Mouse (Mus musculus) lung, embryonic 14.5 days (tissue): ENCODE data around the gene Hes2. TPM values are rescaled to one million over a fixed set of nuclear protein-coding genes. Genes with fewer than 3 reads are reported as not detected.

Experiments used
- ATAC-seq: fragments of 200-750 bp; cut with Nextera tagmentation; 2 replicates; pipeline ENCODE4 v1.8.0; 2017; ENCODE audit warnings: mild to moderate bottlenecking, moderate TSS enrichment, moderate library complexity; ENCODE audit not compliant: insufficient read depth
- DNase-seq: peaks from one replicate; pipeline ENCODE4 v3.0.0-alpha.2; 2015
- H3K27ac ChIP-seq: fragments of 300-500 bp; sonication (generic); 2 replicates; pipeline ENCODE4 v1.5.1; 2014; ENCODE audit warnings: low read depth, mild to moderate bottlenecking, moderate library complexity
- H3K27me3 ChIP-seq: fragments of 300-500 bp; sonication (generic); 2 replicates; pipeline ENCODE4 v1.6.1; 2014; ENCODE audit warnings: low read length, control low read depth; ENCODE audit not compliant: insufficient read depth
- H3K36me3 ChIP-seq: fragments of 300-500 bp; sonication (generic); 2 replicates; pipeline ENCODE4 v1.6.1; 2014; ENCODE audit warnings: control low read depth; ENCODE audit not compliant: insufficient read depth
- H3K4me1 ChIP-seq: fragments of 300-500 bp; sonication (generic); 2 replicates; pipeline ENCODE4 v1.6.1; 2014; ENCODE audit warnings: antibody characterized with exemption, control low read depth; ENCODE audit not compliant: insufficient read depth
- H3K4me2 ChIP-seq: fragments of 300-500 bp; sonication (generic); 2 replicates; pipeline ENCODE4 v1.6.1; 2014; ENCODE audit warnings: mild to moderate bottlenecking
- H3K4me3 ChIP-seq: fragments of 300-500 bp; sonication (generic); 2 replicates; pipeline ENCODE4 v1.5.1; 2014; ENCODE audit warnings: low read depth, low read length
- H3K9ac ChIP-seq: fragments of 300-500 bp; sonication (generic); 2 replicates; pipeline ENCODE4 v1.6.1; 2014
- H3K9me3 ChIP-seq: fragments of 300-500 bp; sonication (generic); 2 replicates; pipeline ENCODE4 v1.6.1; 2016; ENCODE audit warnings: low read depth, low read length, control low read depth
- CTCF ChIP-seq: IDR thresholded peaks from 2 replicates; pipeline ENCODE4 v1.5.1; 2016; ENCODE audit warnings: antibody characterized with exemption, low read depth
- WGBS: fragments of 180-500 bp; shearing (Covaris S2); extraction: QIAGEN DNeasy Blood & Tissue Kit; methylation state at CpG from one replicate; pipeline ENCODE4 v1.1.7; 2014; 5-methylcytosine and 5-hydroxymethylcytosine counted together
- polyA plus RNA-seq: library from polyadenylated mRNA; unstranded; fragments of >200 nt; fragmentation: Nextera tagmentation; extraction: Ambion mirVana; gene quantifications from 2 replicates; pipeline ENCODE4 v1.2.1, GENCODE M21; 2014

Gene Hes2
- polyA plus RNA-seq, 1 experiment from 2014 or later = not detected

- WGBS = 70% methylated on average over 9 of the region's 9 CpGs
- Histone ChIP-seq H3K4me3 (peak overlapping the region; percentile 32; the same call in 1 of the 2 replicates), H3K27me3 (no peaks in the 10 kb centered on the region), H3K4me1 (peaks cover 19% of the 10 kb centered on the region), H3K9ac (no peak overlapping the region), H3K9me3 (no peaks in the 10 kb centered on the region), H3K36me3 (no peaks in the 10 kb centered on the region), H3K27ac (peak overlapping the region; percentile 95; the same call in 1 of the 2 replicates), H3K4me2 (peak overlapping the region; percentile 61; the same call in 1 of the 2 replicates)
- no peak for DNase-seq
- no peak for ATAC-seq
- no peak for TF ChIP-seq CTCF
Measured at GRCm38 (mm10) chr4:152187142-152187541, 28.5 kb downstream of the Hes2 start.

GRCm38 (mm10) chr4:152188651-152189050 is 30.0 kb downstream of the Hes2 start:
- no peak for ATAC-seq
- Histone ChIP-seq H3K4me1 (peaks cover 19% of the 10 kb centered on the region), H3K9ac (no peak overlapping the region), H3K27me3 (no peaks in the 10 kb centered on the region), H3K9me3 (no peaks in the 10 kb centered on the region), H3K36me3 (no peaks in the 10 kb centered on the region), H3K27ac (no peak overlapping the region), H3K4me2 (no peak overlapping the region), H3K4me3 (no peak overlapping the region)
- no peak for TF ChIP-seq CTCF
- 86% methylated on average over 2 of the region's 2 CpGs for WGBS
- no peak for DNase-seq

GRCm38 (mm10) chr4:152189071-152189470 is 30.4 kb downstream of the Hes2 start:
- H3K27me3 ChIP-seq = no peaks in the 10 kb centered on the region

GRCm38 (mm10) chr4:152189691-152190090 is 31.0 kb downstream of the Hes2 start:
- Histone ChIP-seq H3K4me1 (peaks cover 19% of the 10 kb centered on the region), H3K4me3 (no peak overlapping the region), H3K9me3 (no peaks in the 10 kb centered on the region), H3K27me3 (no peaks in the 10 kb centered on the region), H3K27ac (no peak overlapping the region; the same call in 1 of the 2 replicates), H3K36me3 (no peaks in the 10 kb centered on the region), H3K4me2 (no peak overlapping the region), H3K9ac (no peak overlapping the region)
- WGBS = 72% methylated on average over 4 of the region's 4 CpGs
- no peak for TF ChIP-seq CTCF
- no peak for ATAC-seq
- no peak for DNase-seq

More at GRCm38 (mm10) chr4:152189071-152189470, 30.4 kb downstream of the Hes2 start:
- DNase-seq (no peak), ATAC-seq (no peak)
- no peak overlapping the region for H3K4me3 ChIP-seq
- H3K4me2 ChIP-seq = no peak overlapping the region
- peaks cover 19% of the 10 kb centered on the region for H3K4me1 ChIP-seq
- 84% methylated on average over 6 of the region's 6 CpGs for WGBS
- no peak overlapping the region for H3K27ac ChIP-seq
- H3K9ac ChIP-seq = no peak overlapping the region
- no peaks in the 10 kb centered on the region for H3K36me3 ChIP-seq
- no peaks in the 10 kb centered on the region for H3K9me3 ChIP-seq
- TF ChIP-seq CTCF = no peak

DNA sequence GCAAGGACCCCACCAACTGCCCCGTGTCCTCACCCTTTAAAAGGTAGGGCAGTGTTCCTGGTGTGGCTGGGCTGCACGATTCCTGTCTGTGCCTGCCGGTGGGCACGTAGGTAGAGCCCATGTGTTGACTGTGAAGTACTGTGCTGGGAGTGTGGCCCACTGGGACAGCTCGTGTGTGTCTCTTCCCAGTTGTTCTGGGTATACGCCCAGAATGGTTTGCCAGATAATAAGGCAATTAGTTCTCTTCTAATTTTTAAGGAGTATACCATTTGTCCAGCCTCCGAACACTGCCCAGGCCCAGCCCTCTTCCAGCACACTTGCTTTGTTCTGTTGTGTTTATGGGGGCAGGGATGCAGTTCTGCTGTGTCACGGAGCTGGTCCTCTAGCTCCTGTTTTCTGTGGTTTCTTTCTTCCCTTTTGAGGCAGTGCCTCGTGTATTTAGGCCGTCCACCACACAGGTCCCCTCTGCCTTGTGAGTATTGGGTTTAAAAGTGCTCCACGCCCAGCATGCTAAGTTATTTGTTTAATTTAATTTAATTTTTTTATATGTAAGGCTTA is 31.5 kb downstream of the Hes2 start:
- no peak for TF ChIP-seq CTCF
- Histone ChIP-seq H3K36me3 (no peaks in the 10 kb centered on the region), H3K4me2 (no peak overlapping the region), H3K9me3 (no peaks in the 10 kb centered on the region), H3K27ac (no peak overlapping the region; the same call in 1 of the 2 replicates), H3K4me1 (peaks cover 18% of the 10 kb centered on the region), H3K9ac (no peak overlapping the region), H3K27me3 (no peaks in the 10 kb centered on the region), H3K4me3 (no peak overlapping the region)
- ATAC-seq (no peak), DNase-seq (no peak)
- 66% methylated on average over 11 of the region's 11 CpGs for WGBS

DNA sequence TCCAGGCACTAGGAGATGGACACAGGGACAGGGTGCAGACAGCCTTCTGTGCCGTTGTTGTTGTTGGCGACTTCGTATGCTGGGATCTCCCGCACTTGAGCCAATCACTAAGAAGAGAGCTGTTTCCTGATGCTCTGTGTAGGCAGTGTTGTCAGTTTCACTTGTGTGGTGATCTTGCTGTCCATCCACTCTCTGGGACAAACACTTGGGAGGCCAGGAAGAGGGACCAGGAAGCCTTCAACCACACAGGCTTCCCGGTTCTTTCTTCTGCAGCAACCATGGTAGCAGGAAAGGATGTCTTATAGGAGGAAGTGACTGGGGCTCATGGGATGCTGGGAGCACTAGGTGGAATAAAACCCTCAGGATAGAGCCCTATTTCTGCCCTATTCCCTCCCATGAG is 32.0 kb downstream of the Hes2 start:
- 65% methylated on average over 5 of the region's 5 CpGs for WGBS
- ATAC-seq (no peak), DNase-seq (no peak)
- Histone ChIP-seq H3K27me3 (no peaks in the 10 kb centered on the region), H3K9ac (no peak overlapping the region), H3K9me3 (no peaks in the 10 kb centered on the region), H3K27ac (peak overlapping the region; percentile 40; the same call in 1 of the 2 replicates), H3K4me3 (no peak overlapping the region), H3K4me2 (no peak overlapping the region), H3K36me3 (no peaks in the 10 kb centered on the region), H3K4me1 (peaks cover 13% of the 10 kb centered on the region)
- no peak for TF ChIP-seq CTCF

DNA sequence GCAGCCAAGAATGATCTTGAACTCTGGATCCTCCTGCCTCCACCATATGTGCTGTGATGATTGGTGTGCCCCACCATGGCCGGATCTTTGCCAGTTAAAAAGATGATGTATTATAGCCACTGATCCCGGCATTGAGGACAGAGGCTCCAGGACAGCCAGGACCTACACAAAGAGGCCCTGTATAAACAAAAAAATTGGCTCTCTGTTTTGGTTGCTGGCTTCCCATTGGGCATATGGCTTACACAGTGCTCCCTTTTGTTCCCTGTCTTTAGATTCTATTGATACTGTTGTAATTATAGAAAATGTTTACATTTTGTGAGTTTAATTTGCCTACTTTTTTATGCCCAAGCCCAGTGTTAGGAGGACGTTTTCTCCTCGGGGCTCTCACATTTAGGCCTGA is 33.9 kb downstream of the Hes2 start:
- DNase-seq = no peak

More for the DNA sequence above, 33.9 kb downstream of the Hes2 start:
- ATAC-seq = no peak
- no peak for TF ChIP-seq CTCF
- no peak overlapping the region for H3K4me3 ChIP-seq
- 47% methylated on average over 4 of the region's 4 CpGs for WGBS
- H3K36me3 ChIP-seq = no peaks in the 10 kb centered on the region
- no peak overlapping the region for H3K27ac ChIP-seq
- H3K9ac ChIP-seq = no peak overlapping the region
- no peaks in the 10 kb centered on the region for H3K27me3 ChIP-seq
- H3K4me2 ChIP-seq = no peak overlapping the region
- no peaks in the 10 kb centered on the region for H3K9me3 ChIP-seq
- no peaks in the 10 kb centered on the region for H3K4me1 ChIP-seq
